Mouse (Mus musculus): ENCODE measurements around the gene Lmo3. TPM values are rescaled to one million over a fixed set of nuclear protein-coding genes. Genes with fewer than 3 reads are reported as not detected.

Gene Lmo3
- polyA plus RNA-seq, 1 experiment, result not detected

GRCm38 (mm10) chr6:138412075-138412474 lies 169.7 kb downstream of the Lmo3 start:
- H3K27me3 ChIP-seq (replicated peaks; ENCODE audit: control insufficient read depth, insufficient read depth, low read length), result no peaks in the 10 kb centered on the region; the same call in 1 of the 2 replicates
- DNase-seq, result no peak
- TF ChIP-seq POLR2A (IDR thresholded peaks at IDR 0.05; ENCODE audit: low read depth, low read length) (no peak), CTCF (conservative IDR thresholded peaks at IDR 0.05; ENCODE audit: insufficient read depth, insufficient read length, low read depth, low read length) (no peak)
- 88% methylated on average over 3 of the region's 3 CpGs for WGBS
- H3K4me1 ChIP-seq (ENCODE audit: control insufficient read depth, insufficient read depth, low read length), result no peaks in the 10 kb centered on the region
- H3K36me3 ChIP-seq (ENCODE audit: control insufficient read depth, insufficient read depth, low read length), result no peaks in the 10 kb centered on the region
- no peak overlapping the region for H3K4me3 ChIP-seq (ENCODE audit: insufficient read depth, low read depth, low read length)
- H3K27ac ChIP-seq (ENCODE audit: insufficient read depth, low read depth, low read length), result no peak overlapping the region

GRCm38 (mm10) chr6:138402031-138402430 lies 179.7 kb downstream of the Lmo3 start:
- Histone ChIP-seq H3K36me3 (ENCODE audit: control insufficient read depth, insufficient read depth, low read length) (no peaks in the 10 kb centered on the region), H3K4me1 (ENCODE audit: control insufficient read depth, insufficient read depth, low read length) (no peaks in the 10 kb centered on the region), H3K4me3 (ENCODE audit: insufficient read depth, low read depth, low read length) (no peak overlapping the region), H3K27ac (ENCODE audit: insufficient read depth, low read depth, low read length) (no peak overlapping the region), H3K27me3 (replicated peaks; ENCODE audit: control insufficient read depth, insufficient read depth, low read length) (no peaks in the 10 kb centered on the region)
- TF ChIP-seq CTCF (conservative IDR thresholded peaks at IDR 0.05; ENCODE audit: insufficient read depth, insufficient read length, low read depth, low read length), result no peak
- no peak for TF ChIP-seq POLR2A (IDR thresholded peaks at IDR 0.05; ENCODE audit: low read depth, low read length)
- DNase-seq, result no peak
- 60% methylated on average over 6 of the region's 6 CpGs for WGBS

- Histone ChIP-seq H3K36me3 (ENCODE audit: control insufficient read depth, insufficient read depth, low read length) (no peaks in the 10 kb centered on the region), H3K4me3 (ENCODE audit: insufficient read depth, low read depth, low read length) (no peak overlapping the region), H3K27ac (ENCODE audit: insufficient read depth, low read depth, low read length) (no peak overlapping the region), H3K27me3 (replicated peaks; ENCODE audit: control insufficient read depth, insufficient read depth, low read length) (no peaks in the 10 kb centered on the region), H3K4me1 (ENCODE audit: control insufficient read depth, insufficient read depth, low read length) (no peaks in the 10 kb centered on the region)
- TF ChIP-seq POLR2A (IDR thresholded peaks at IDR 0.05; ENCODE audit: low read depth, low read length) (no peak), CTCF (conservative IDR thresholded peaks at IDR 0.05; ENCODE audit: insufficient read depth, insufficient read length, low read depth, low read length) (no peak)
- no peak for DNase-seq
- WGBS, result 89% methylated on average over 1 of the region's 1 CpGs
Measured at GRCm38 (mm10) chr6:138398836-138399235, 182.9 kb downstream of the Lmo3 start.

- H3K27me3 ChIP-seq (replicated peaks; ENCODE audit: control insufficient read depth, insufficient read depth, low read length), result no peaks in the 10 kb centered on the region
Measured at GRCm38 (mm10) chr6:138391085-138391484, 190.7 kb downstream of the Lmo3 start.

GRCm38 (mm10) chr6:138388168-138388936 lies 193.4 kb downstream of the Lmo3 start:
- H3K4me1 ChIP-seq (ENCODE audit: control insufficient read depth, insufficient read depth, low read length), result no peaks in the 10 kb centered on the region
- 52% methylated on average over 18 of the region's 18 CpGs for WGBS
- no peak overlapping the region for H3K4me3 ChIP-seq (ENCODE audit: insufficient read depth, low read depth, low read length)
- H3K36me3 ChIP-seq (ENCODE audit: control insufficient read depth, insufficient read depth, low read length), result no peaks in the 10 kb centered on the region
- no peak for DNase-seq
- no peak overlapping the region for H3K27ac ChIP-seq (ENCODE audit: insufficient read depth, low read depth, low read length)
- no peaks in the 10 kb centered on the region for H3K27me3 ChIP-seq (replicated peaks; ENCODE audit: control insufficient read depth, insufficient read depth, low read length)
- TF ChIP-seq CTCF (conservative IDR thresholded peaks at IDR 0.05; ENCODE audit: insufficient read depth, insufficient read length, low read depth, low read length) (no peak), POLR2A (IDR thresholded peaks at IDR 0.05; ENCODE audit: low read depth, low read length) (no peak)

More at GRCm38 (mm10) chr6:138391085-138391484, 190.7 kb downstream of the Lmo3 start:
- H3K27ac ChIP-seq (ENCODE audit: insufficient read depth, low read depth, low read length), result no peak overlapping the region
- H3K36me3 ChIP-seq (ENCODE audit: control insufficient read depth, insufficient read depth, low read length), result no peaks in the 10 kb centered on the region
- H3K4me1 ChIP-seq (ENCODE audit: control insufficient read depth, insufficient read depth, low read length), result no peaks in the 10 kb centered on the region
- no peak for TF ChIP-seq POLR2A (IDR thresholded peaks at IDR 0.05; ENCODE audit: low read depth, low read length)
- TF ChIP-seq CTCF (conservative IDR thresholded peaks at IDR 0.05; ENCODE audit: insufficient read depth, insufficient read length, low read depth, low read length), result no peak
- no peak overlapping the region for H3K4me3 ChIP-seq (ENCODE audit: insufficient read depth, low read depth, low read length)
- no peak for DNase-seq
- WGBS, result 29% methylated on average over 5 of the region's 5 CpGs

GRCm38 (mm10) chr6:138383208-138383607 lies 198.6 kb downstream of the Lmo3 start:
- Histone ChIP-seq H3K27ac (ENCODE audit: insufficient read depth, low read depth, low read length) (no peak overlapping the region), H3K4me1 (ENCODE audit: control insufficient read depth, insufficient read depth, low read length) (no peaks in the 10 kb centered on the region), H3K36me3 (ENCODE audit: control insufficient read depth, insufficient read depth, low read length) (no peaks in the 10 kb centered on the region), H3K4me3 (ENCODE audit: insufficient read depth, low read depth, low read length) (no peak overlapping the region), H3K27me3 (replicated peaks; ENCODE audit: control insufficient read depth, insufficient read depth, low read length) (no peaks in the 10 kb centered on the region)
- TF ChIP-seq CTCF (conservative IDR thresholded peaks at IDR 0.05; ENCODE audit: insufficient read depth, insufficient read length, low read depth, low read length), result no peak
- TF ChIP-seq POLR2A (IDR thresholded peaks at IDR 0.05; ENCODE audit: low read depth, low read length), result no peak
- no peak for DNase-seq
- 61% methylated on average over 1 of the region's 1 CpGs for WGBS

- Histone ChIP-seq H3K27me3 (replicated peaks; ENCODE audit: control insufficient read depth, insufficient read depth, low read length) (no peaks in the 10 kb centered on the region), H3K36me3 (ENCODE audit: control insufficient read depth, insufficient read depth, low read length) (no peaks in the 10 kb centered on the region), H3K4me1 (ENCODE audit: control insufficient read depth, insufficient read depth, low read length) (no peaks in the 10 kb centered on the region), H3K4me3 (ENCODE audit: insufficient read depth, low read depth, low read length) (no peak overlapping the region), H3K27ac (ENCODE audit: insufficient read depth, low read depth, low read length) (no peak overlapping the region)
- TF ChIP-seq CTCF (conservative IDR thresholded peaks at IDR 0.05; ENCODE audit: insufficient read depth, insufficient read length, low read depth, low read length) (no peak), POLR2A (IDR thresholded peaks at IDR 0.05; ENCODE audit: low read depth, low read length) (no peak)
- WGBS, result 83% methylated on average over 2 of the region's 2 CpGs
- no peak for DNase-seq
Measured at GRCm38 (mm10) chr6:138371176-138371575, 210.6 kb downstream of the Lmo3 start.
